Mouse (Mus musculus): Measurements from ENCODE around the gene Glrx. TPM values are rescaled to one million over a fixed set of nuclear protein-coding genes. Genes with fewer than 3 reads are reported as not detected.
"Not testable (repeated sequence)": the region's sequence is repeated elsewhere in the genome, so short reads cannot be mapped to it uniquely, and the experiment has no call there.

Gene Glrx
- polyA plus RNA-seq, 1 experiment from 2014 or later: 118 TPM

- 85% methylated on average over 2 of the region's 2 CpGs for WGBS
- H3K27me3 ChIP-seq: no peaks in the 10 kb centered on the region
- H3K4me1 ChIP-seq: no peaks in the 10 kb centered on the region
- no peak overlapping the region for H3K4me2 ChIP-seq
- H3K4me3 ChIP-seq: no peak overlapping the region
- H3K27ac ChIP-seq: no peak overlapping the region
- no peaks in the 10 kb centered on the region for H3K9me3 ChIP-seq
- H3K9ac ChIP-seq: no peak overlapping the region
- H3K36me3 ChIP-seq: peaks cover 17% of the 10 kb centered on the region
- no peak for ATAC-seq (ENCODE audit: insufficient number of reproducible peaks, low FRiP score, low TSS enrichment, low read depth)
These were observed 28.2 kb downstream of the Glrx start for GRCm38 (mm10) chr13:75867876-75868275.

DNA sequence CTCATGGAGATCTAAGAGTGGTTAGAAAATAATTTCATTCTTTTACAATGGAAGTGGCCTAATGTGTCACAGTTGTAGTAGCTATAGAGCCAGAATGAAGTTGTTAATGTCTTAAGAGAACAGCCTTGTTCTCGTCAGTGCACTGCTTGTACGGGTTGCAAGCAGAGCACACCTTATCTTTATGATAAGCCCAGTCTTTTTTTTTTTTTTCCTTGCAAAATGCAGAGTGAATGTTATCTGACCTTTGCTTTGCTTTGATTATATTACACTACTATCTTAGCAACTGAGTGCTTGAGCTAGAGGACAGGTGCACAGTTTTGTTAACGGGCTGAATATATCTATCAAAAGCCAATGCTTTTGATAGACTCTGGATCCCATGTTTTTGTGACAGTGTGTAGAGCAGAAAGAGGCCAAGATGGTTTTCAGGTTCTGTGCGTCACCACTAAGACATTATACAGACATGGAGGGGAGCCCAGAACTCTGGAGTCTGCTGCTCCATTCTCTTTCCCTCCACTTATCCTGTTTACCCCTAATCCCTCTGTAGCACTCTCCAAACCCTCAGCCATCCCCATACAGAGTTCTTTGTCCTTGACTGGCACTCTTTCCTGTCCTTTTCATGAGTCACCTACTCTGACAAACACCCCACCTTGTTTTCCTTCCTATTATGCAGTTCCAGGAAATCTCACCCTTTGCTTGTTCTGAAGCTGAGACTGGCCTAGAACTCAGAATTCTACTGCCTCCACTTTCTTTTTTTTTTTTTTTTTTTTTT lies 35.1 kb downstream of the Glrx start:
- 94% methylated on average over 4 of the region's 4 CpGs for WGBS
- Histone ChIP-seq H3K9ac (no peak overlapping the region), H3K36me3 (peaks cover 55% of the 10 kb centered on the region), H3K4me2 (no peak overlapping the region), H3K27ac (no peak overlapping the region), H3K9me3 (no peaks in the 10 kb centered on the region), H3K4me3 (no peak overlapping the region), H3K27me3 (no peaks in the 10 kb centered on the region), H3K4me1 (no peaks in the 10 kb centered on the region)
- no peak for ATAC-seq (ENCODE audit: insufficient number of reproducible peaks, low FRiP score, low TSS enrichment, low read depth)

- H3K27me3 ChIP-seq; H3K4me3 ChIP-seq; H3K4me1 ChIP-seq; H3K4me2 ChIP-seq; H3K27ac ChIP-seq; H3K9ac ChIP-seq; H3K9me3 ChIP-seq; ATAC-seq (ENCODE audit: insufficient number of reproducible peaks, low FRiP score, low TSS enrichment, low read depth): not testable (repeated sequence)
- 57% methylated on average over 7 of the region's 7 CpGs for WGBS
- peaks cover 55% of the 10 kb centered on the region for H3K36me3 ChIP-seq
These were observed 36.5 kb downstream of the Glrx start for GRCm38 (mm10) chr13:75876188-75876587.

GRCm38 (mm10) chr13:75876592-75876991 lies 36.9 kb downstream of the Glrx start:
- Histone ChIP-seq H3K4me3 (no peak overlapping the region), H3K4me1 (no peaks in the 10 kb centered on the region), H3K36me3 (peaks cover 51% of the 10 kb centered on the region), H3K27ac (no peak overlapping the region), H3K9ac (no peak overlapping the region), H3K9me3 (no peaks in the 10 kb centered on the region), H3K4me2 (no peak overlapping the region), H3K27me3 (no peaks in the 10 kb centered on the region)
- WGBS: 82% methylated on average over 6 of the region's 6 CpGs
- ATAC-seq (ENCODE audit: insufficient number of reproducible peaks, low FRiP score, low TSS enrichment, low read depth): no peak

GRCm38 (mm10) chr13:75877907-75878306 lies 38.2 kb downstream of the Glrx start:
- Histone ChIP-seq H3K27me3 (no peaks in the 10 kb centered on the region), H3K27ac (no peak overlapping the region), H3K4me2 (no peak overlapping the region), H3K4me1 (no peaks in the 10 kb centered on the region), H3K36me3 (peaks cover 51% of the 10 kb centered on the region), H3K9me3 (no peaks in the 10 kb centered on the region), H3K4me3 (no peak overlapping the region), H3K9ac (no peak overlapping the region)
- ATAC-seq (ENCODE audit: insufficient number of reproducible peaks, low FRiP score, low TSS enrichment, low read depth): no peak

GRCm38 (mm10) chr13:75879756-75880155 lies 40.1 kb downstream of the Glrx start:
- no peak for ATAC-seq (ENCODE audit: insufficient number of reproducible peaks, low FRiP score, low TSS enrichment, low read depth)
- peaks cover 37% of the 10 kb centered on the region for H3K36me3 ChIP-seq
- no peaks in the 10 kb centered on the region for H3K27me3 ChIP-seq
- WGBS: 77% methylated on average over 3 of the region's 3 CpGs
- H3K27ac ChIP-seq: no peak overlapping the region
- H3K4me2 ChIP-seq: no peak overlapping the region
- H3K4me1 ChIP-seq: no peaks in the 10 kb centered on the region
- H3K9me3 ChIP-seq: no peaks in the 10 kb centered on the region
- no peak overlapping the region for H3K9ac ChIP-seq
- no peak overlapping the region for H3K4me3 ChIP-seq

GRCm38 (mm10) chr13:75880501-75880900 lies 40.8 kb downstream of the Glrx start:
- no peak overlapping the region for H3K4me3 ChIP-seq
- peaks cover 35% of the 10 kb centered on the region for H3K36me3 ChIP-seq
- no peak overlapping the region for H3K9ac ChIP-seq
- 83% methylated on average over 2 of the region's 2 CpGs for WGBS
- no peak for ATAC-seq (ENCODE audit: insufficient number of reproducible peaks, low FRiP score, low TSS enrichment, low read depth)
- H3K9me3 ChIP-seq: no peaks in the 10 kb centered on the region
- H3K27me3 ChIP-seq: no peaks in the 10 kb centered on the region
- H3K4me1 ChIP-seq: no peaks in the 10 kb centered on the region
- no peak overlapping the region for H3K27ac ChIP-seq
- no peak overlapping the region for H3K4me2 ChIP-seq

DNA sequence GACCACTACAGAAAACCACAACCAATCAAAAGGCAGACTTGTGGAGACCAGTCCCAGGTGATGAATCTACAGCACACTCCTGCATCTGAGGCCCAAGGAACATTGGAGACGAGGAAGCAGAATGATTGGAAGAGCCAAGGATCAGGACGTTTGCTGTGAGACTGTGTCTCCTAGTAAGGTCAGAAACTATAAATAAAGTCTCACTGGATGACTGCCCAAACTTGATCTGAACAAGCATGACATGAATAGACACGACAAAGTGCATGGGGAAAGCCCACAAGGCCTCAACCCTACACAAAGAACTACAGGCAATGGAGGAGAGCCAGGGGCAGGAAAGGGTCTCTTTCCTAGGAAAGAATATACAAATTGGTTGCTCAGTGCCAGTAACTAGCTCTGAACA lies 44.1 kb downstream of the Glrx start:
- no peaks in the 10 kb centered on the region for H3K27me3 ChIP-seq
- no peak overlapping the region for H3K27ac ChIP-seq
- ATAC-seq (ENCODE audit: insufficient number of reproducible peaks, low FRiP score, low TSS enrichment, low read depth): no peak
- no peaks in the 10 kb centered on the region for H3K4me1 ChIP-seq
- H3K4me3 ChIP-seq: no peak overlapping the region
- no peaks in the 10 kb centered on the region; the same call in 1 of the 2 replicates for H3K9me3 ChIP-seq
- H3K4me2 ChIP-seq: no peak overlapping the region
- H3K36me3 ChIP-seq: peaks cover 28% of the 10 kb centered on the region
- WGBS: 62% methylated on average over 3 of the region's 3 CpGs
- no peak overlapping the region for H3K9ac ChIP-seq

GRCm38 (mm10) chr13:75891868-75892267 lies 52.2 kb downstream of the Glrx start:
- H3K9ac ChIP-seq: no peak overlapping the region
- no peak overlapping the region for H3K27ac ChIP-seq
- peaks cover 46% of the 10 kb centered on the region for H3K36me3 ChIP-seq
- ATAC-seq (ENCODE audit: insufficient number of reproducible peaks, low FRiP score, low TSS enrichment, low read depth): no peak
- 80% methylated on average over 4 of the region's 4 CpGs for WGBS
- no peaks in the 10 kb centered on the region for H3K27me3 ChIP-seq
- no peak overlapping the region for H3K4me2 ChIP-seq
- H3K9me3 ChIP-seq: no peaks in the 10 kb centered on the region
- no peaks in the 10 kb centered on the region for H3K4me1 ChIP-seq
- no peak overlapping the region for H3K4me3 ChIP-seq

DNA sequence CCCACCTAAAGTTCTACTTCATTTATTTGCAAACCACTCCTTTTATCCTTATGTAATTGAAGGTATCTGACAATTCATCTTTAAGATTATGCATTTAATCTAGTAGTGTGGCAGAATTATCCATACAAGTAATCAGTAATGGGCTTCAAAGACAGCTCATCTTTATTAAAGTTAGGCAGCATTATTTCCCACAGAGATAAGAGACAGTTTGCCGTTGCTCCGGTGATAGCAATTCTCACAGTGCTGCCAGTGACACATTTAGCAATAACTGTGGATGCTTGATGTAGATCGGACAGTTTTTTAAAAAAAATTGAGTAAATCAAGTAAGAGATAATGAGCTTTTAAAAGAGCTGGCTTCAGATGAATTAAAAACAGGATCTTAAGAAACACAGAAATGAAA lies 52.6 kb downstream of the Glrx start:
- Histone ChIP-seq H3K4me1 (no peaks in the 10 kb centered on the region), H3K4me3 (no peak overlapping the region), H3K9ac (no peak overlapping the region), H3K9me3 (no peaks in the 10 kb centered on the region), H3K27ac (no peak overlapping the region), H3K27me3 (no peaks in the 10 kb centered on the region), H3K36me3 (peaks cover 46% of the 10 kb centered on the region), H3K4me2 (no peak overlapping the region)
- ATAC-seq (ENCODE audit: insufficient number of reproducible peaks, low FRiP score, low TSS enrichment, low read depth): no peak
- 89% methylated on average over 3 of the region's 3 CpGs for WGBS

- H3K27me3 ChIP-seq: no peaks in the 10 kb centered on the region
- WGBS: 81% methylated on average over 6 of the region's 6 CpGs
- H3K4me2 ChIP-seq: no peak overlapping the region
- peaks cover 41% of the 10 kb centered on the region for H3K36me3 ChIP-seq
- H3K9me3 ChIP-seq: no peaks in the 10 kb centered on the region
- ATAC-seq (ENCODE audit: insufficient number of reproducible peaks, low FRiP score, low TSS enrichment, low read depth): no peak
- no peak overlapping the region for H3K27ac ChIP-seq
- no peaks in the 10 kb centered on the region for H3K4me1 ChIP-seq
- no peak overlapping the region for H3K4me3 ChIP-seq
- H3K9ac ChIP-seq: no peak overlapping the region
These were observed 53.2 kb downstream of the Glrx start for GRCm38 (mm10) chr13:75892876-75893275.
